Mouse (Mus musculus) retina, postnatal 7 days (tissue): ENCODE measurements around the gene Dnah6.
A peak's percentile ranks its signal among the peaks of the same experiment; 100 is the strongest.

ENCODE experiments used
- DNase-seq: peaks from one replicate; pipeline ENCODE4 v3.0.0-alpha.2; 2012; ENCODE audit warnings: low read depth, low spot score

Dnah6 gene

DNA sequence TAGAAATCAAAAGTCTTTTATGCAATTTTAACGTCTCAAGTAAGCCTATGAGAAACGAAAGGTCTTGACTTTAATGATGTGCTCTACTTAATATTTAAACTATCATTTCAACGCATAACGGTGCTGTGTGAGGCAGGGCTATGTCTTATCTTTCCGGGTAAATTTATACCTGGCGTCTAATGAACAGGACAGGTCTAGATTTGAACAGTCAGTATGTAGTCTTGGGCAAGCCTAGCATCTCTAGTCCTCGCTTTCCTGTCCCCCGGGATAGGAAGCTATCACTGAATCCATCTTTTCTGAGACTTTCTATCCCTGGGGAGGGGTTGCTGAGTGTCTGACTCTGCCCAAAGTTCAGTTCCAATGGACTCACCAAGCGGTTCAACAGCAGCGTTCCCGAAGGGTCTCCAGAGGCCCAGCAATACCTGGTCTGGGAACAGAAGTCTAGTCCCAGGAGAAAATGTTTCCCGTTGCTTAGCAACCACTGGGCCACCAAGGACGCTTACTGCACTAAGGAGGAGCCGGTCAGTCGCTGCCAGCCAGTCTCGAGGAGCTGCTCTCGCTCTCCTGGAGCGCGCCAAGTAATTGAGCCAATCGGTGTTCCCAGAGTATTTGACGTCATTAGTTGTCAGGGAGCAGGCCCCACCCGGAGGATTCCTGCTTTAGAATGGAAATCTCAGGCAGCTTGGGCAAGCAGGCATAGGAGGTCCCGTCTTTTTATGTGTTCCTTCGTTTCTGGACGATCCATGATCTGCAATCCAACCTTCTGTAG is at the start of gene Dnah6:
Gene Dnah6 (minus strand): TSS at position 463 of the 769 bp plus-strand sequence.
- DNase-seq: peak; percentile 75

GRCm38 (mm10) chr6:73269374-73269773 is 47.9 kb upstream of the Dnah6 start:
- DNase-seq: no peak

DNA sequence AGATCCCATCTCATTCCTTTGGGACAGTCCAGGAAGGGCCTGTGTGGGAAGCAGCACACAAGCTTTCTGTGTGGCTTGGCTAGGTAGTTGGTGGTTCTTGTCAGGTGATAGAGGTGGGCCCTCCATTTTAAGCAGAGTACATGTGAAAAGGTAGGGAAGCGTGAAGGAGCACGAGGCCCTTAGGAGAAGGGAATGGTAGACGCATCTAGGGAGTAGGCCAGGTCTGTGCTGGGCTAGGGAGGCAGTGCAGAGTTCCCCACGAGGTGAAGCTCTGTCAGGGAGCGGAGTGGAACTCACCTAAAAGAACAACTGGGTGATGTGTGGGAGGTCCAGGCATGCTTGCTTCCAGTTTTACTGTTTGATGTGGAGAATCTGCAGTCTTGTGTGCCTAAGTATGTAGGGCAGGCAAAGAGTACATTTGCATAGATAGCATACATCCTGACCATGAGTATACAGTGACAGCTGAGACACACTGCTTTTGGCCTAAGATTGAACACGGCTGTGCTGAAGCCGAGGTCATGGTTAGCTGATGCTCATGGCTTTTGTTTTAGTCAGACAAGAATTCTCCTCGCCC is 46.4 kb upstream of the Dnah6 start:
- no peak for DNase-seq

DNA sequence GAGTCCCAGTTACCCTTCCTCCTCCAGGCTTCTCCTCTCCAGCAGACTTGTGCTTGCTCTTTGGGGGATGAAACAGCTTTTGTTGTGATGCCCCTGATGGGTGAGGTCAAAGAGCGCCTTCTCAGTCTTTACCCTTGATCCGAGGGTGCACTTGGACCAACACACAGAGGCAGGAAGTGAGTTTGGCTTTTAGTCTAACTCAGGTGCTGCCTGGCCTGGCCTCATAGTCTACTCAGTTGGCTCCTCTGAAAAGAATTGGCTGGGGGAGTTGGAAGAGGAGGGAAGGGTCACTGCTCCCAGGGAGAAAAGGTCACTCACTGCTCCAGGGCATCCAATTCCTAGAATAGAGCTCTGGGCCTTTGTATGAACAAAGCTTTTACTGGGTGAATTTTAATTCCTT is 43.4 kb upstream of the Dnah6 start:
- no peak for DNase-seq

DNA sequence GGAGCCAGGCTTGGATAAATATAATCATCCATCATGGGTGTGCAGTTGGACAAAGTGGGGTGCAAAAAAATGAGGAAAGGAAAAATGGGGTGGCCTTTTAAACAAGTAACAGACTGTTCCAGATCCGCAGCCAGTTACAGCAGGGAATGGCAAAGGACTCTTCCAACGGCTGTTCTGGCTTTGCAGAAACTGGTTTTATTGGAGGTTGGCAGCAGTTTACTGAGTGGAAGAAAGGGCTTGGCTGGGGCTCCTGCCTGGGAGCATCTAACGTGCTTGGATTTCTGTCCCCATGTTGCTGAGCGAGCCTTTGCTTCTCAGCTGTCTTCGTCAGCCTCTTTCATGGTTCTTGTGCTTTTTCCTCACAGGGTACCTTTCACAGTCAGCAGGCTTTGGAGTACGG is 38.7 kb upstream of the Dnah6 start:
- DNase-seq: no peak

- no peak for DNase-seq
These were observed 35.6 kb upstream of the Dnah6 start for GRCm38 (mm10) chr6:73257068-73257467.

GRCm38 (mm10) chr6:73254307-73255228 is 33.1 kb upstream of the Dnah6 start:
- no peak for DNase-seq

DNA sequence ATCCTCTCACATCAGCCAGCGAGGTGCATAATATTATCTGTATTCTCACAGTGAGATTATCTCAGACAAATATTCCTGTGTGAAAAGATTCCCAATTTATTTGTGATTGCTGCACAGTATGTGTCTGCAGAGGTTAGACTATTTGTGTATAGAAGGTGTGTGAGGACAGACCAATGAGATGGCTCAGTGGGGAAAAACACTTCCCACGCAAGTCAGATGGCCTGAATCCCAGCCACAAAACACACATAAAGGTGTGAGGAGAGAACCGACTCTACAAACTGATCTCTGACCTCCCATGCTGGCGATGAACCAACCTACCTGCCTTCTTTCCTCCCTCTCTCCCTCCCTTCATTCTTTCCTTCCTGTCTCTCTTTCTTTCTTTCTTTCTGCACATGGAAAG is 32.1 kb upstream of the Dnah6 start:
- no peak for DNase-seq

DNA sequence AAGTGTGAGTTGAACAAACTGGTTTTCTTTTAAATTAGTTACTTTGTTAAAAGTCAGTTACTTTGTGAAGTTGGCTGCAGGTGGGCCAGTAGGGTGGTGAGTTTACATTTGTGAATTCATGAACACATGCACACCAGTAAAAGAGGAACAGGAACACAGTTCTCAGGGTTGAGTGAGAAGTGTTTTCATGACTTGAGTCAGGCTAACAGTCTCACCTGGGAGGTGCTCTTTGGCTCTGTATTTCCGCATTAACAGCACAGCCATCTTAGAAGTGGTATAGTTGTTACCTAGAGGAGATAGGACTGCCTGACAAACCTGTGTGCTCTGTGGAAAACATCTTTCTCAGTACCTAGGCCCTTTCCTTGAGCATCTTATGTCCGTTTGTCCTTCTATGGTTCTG is 31.6 kb upstream of the Dnah6 start:
- DNase-seq: no peak

GRCm38 (mm10) chr6:73252396-73252795 is 30.9 kb upstream of the Dnah6 start:
- DNase-seq: no peak

DNA sequence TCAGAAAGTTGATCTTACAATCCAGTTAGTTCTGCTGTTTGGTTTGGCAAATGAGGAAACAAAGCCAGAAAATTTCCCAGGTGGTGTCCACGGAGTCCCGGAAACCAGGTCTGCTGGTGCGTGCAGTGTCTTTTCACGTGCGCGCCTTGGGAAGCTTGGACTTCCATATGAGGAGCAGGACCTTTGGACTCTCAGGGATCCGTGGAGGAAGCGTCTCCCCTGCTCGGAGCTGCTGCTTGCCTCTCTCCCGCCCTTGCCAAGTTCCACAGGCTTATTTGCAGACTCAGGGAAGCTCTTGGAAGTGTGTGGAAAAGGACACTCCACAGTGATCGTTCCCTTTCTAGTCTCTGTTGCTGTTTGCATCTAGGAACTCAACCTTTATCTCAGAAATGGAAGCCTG is 29.9 kb upstream of the Dnah6 start:
- no peak for DNase-seq

DNA sequence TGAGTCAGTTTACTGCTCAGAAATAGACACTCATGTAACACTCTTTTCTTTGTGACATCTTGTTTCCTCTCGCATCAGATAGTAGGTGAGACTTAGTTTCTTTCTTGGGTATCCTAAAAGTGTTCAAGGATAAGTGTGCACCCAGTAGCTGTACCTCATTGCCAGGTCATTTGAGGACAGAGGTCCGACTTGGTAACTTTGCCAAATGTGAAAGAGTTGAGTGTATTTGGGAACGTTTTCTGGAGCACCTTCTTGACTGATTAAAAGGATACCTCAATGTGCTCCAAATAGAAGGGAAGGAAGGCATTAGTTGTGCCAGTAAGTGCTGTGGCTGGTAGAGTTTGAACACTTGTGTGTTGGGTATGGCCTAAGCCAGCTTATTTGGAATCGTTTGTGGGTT is 28.4 kb upstream of the Dnah6 start:
- DNase-seq: no peak

- no peak for DNase-seq
These were observed 27.6 kb upstream of the Dnah6 start for GRCm38 (mm10) chr6:73249049-73249422.

GRCm38 (mm10) chr6:73248237-73249048 is 27.0 kb upstream of the Dnah6 start, which contains the start of gene Suclg1:
Suclg1 (plus strand) TSS chr6:73248382.
- DNase-seq: peak; percentile 89

GRCm38 (mm10) chr6:73247452-73247851 is 26.0 kb upstream of the Dnah6 start:
- no peak for DNase-seq

DNA sequence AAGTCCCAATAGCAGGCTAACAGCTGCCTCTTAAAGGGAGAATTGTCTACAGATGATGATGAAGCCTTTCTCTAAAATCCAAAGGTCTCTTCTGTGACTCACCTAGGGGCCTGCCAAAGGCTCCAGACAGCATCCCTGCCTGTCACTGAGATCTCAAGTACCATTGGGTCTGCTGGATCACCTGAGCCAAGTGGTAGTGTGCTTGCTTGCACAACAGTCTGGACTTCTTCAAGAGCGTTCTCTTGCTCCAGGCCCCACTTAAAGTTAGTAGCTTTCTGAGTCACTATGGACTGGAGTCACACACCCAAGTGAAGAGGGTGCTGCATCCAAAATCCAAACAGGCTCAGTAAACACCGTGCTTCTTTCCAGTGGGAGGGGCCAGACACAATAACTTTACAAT is 25.4 kb upstream of the Dnah6 start:
- DNase-seq: no peak

DNA sequence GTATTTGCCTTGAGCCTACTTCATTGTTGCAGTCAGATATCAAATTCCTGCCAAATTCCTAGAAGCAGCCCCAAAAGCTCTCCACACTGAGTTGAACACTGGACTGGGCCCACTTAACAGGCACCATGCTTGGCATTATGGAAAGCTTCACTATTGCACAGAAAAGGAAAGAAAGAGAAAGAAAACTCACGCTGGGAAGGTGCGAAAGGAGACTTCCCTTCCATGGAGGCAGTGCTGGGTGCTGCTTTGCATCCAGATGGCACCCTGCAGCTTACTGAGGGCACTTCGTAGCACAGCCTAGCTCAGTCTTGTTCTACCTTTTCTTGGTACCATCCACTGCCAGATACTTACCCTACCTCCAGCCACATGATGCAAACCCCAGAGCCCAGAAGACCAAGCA is 14.2 kb upstream of the Dnah6 start:
- DNase-seq: no peak

GRCm38 (mm10) chr6:73234302-73234900 is 12.9 kb upstream of the Dnah6 start:
- no peak for DNase-seq

- DNase-seq: no peak
These were observed 11.8 kb upstream of the Dnah6 start for GRCm38 (mm10) chr6:73233202-73233726.

GRCm38 (mm10) chr6:73232152-73232584 is 10.7 kb upstream of the Dnah6 start:
- DNase-seq: no peak

GRCm38 (mm10) chr6:73228881-73229280 is 7.4 kb upstream of the Dnah6 start:
- no peak for DNase-seq
